Mouse (Mus musculus): ENCODE results near the gene Actl7b. TPM values are rescaled to one million over a fixed set of nuclear protein-coding genes. Genes with fewer than 3 reads are reported as not detected.

Gene Actl7b
- under 1 TPM; 0.26 to 0.32 TPM for total RNA-seq (2021)
- long read RNA-seq, experiment 1 = 0 reads
- long read RNA-seq, experiment 2 = 0 reads

GRCm38 (mm10) chr4:56741041-56741493 is at the start of gene Actl7b:
Gene Actl7b, minus strand, starts transcription at chr4:56741443.
- H3K4me3 ChIP-seq = no peak within 1 kb of the TSS
- peak in 1 of 2 experiments; percentile 0 for DNase-seq (ENCODE audit: low spot score in 2 of 2)
- no peak for TF ChIP-seq CTCF (conservative IDR thresholded peaks at IDR 0.05)
- H3K27ac ChIP-seq = no peak within 1 kb of the TSS

DNA sequence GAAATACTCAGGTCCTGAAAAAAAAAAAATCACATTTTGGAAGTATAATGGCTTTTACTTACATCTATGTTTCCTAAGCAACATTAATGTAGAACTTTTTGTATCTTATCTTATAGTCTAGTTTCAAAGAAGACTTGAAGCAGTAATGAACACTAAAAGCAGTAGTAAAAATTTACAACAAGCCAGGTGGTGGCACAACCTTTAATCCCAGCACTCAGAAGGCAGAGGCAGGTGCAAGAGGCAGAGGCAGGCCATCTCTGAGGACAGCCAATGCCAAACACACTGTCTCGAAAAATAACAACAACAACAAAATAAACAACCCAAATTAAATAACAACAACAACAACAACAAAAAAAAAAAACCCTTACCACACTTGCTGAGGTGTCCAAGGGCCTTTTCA is 29.8 kb upstream of the Actl7b start:
- DNase-seq (ENCODE audit: low spot score in 2 of 2) = no peak
- no peak for TF ChIP-seq CTCF (conservative IDR thresholded peaks at IDR 0.05)

GRCm38 (mm10) chr4:56768913-56769312 is 27.7 kb upstream of the Actl7b start:
- no peak for DNase-seq (ENCODE audit: low spot score in 2 of 2)
- no peak overlapping the region for H3K27ac ChIP-seq
- no peak for TF ChIP-seq CTCF (conservative IDR thresholded peaks at IDR 0.05)
- H3K4me3 ChIP-seq = no peak overlapping the region

More for the DNA sequence above, 29.8 kb upstream of the Actl7b start:
- Histone ChIP-seq H3K4me3 (no peak overlapping the region), H3K27ac (no peak overlapping the region)

DNA sequence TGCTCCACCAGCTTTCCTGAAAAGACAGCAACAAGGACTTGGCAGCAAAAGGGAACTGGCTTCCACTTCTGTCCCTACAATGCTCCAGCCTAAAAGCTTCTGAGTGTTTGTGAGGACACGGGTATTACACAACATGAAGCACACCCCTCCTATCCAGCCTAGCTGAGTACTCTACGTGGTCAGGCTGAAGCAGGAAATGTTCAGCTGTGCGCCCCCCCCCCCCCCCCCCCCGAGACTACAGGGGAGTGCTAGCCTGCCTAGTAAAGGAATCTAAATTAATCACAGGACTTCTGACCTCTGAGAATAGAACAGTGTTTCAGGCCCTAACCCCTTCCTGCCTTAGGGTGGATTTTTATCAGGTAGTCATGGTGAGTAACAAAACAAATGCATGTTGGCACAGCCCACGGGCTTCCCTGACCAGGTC is 26.6 kb upstream of the Actl7b start:
- DNase-seq (ENCODE audit: low spot score in 2 of 2) = no peak
- H3K27ac ChIP-seq = no peak overlapping the region
- TF ChIP-seq CTCF (conservative IDR thresholded peaks at IDR 0.05) = no peak

DNA sequence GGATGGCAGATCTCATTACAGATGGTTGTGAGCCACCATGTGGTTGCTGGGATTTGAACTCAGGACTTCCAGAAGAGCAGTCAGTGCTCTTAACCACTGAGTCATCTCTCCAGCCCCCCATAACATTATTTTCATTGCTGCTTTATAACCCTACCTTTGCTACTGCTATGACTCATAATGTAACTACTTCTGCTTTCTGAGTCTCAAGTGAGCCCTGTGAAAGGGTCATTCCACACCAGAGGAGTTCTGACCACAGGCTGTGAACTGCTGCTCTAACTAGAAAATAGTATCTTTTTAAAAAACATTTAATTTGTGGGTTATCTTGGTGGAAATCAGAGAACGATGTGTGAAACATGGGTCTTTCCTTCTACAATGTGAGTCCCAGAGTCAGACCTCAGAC is 16.4 kb upstream of the Actl7b start:
- peak in 1 of 2 experiments; percentile 3 for DNase-seq (ENCODE audit: low spot score in 2 of 2)
- TF ChIP-seq CTCF (conservative IDR thresholded peaks at IDR 0.05) = no peak

More for the DNA sequence above, 26.6 kb upstream of the Actl7b start:
- H3K4me3 ChIP-seq = no peak overlapping the region

GRCm38 (mm10) chr4:56756966-56757600 is 15.8 kb upstream of the Actl7b start:
- TF ChIP-seq CTCF (conservative IDR thresholded peaks at IDR 0.05) = no peak
- no peak overlapping the region for H3K4me3 ChIP-seq
- H3K27ac ChIP-seq = no peak overlapping the region
- peak in 1 of 2 experiments; percentile 6 for DNase-seq (ENCODE audit: low spot score in 2 of 2)

More for the DNA sequence above, 16.4 kb upstream of the Actl7b start:
- Histone ChIP-seq H3K27ac (no peak overlapping the region), H3K4me3 (no peak overlapping the region)

DNA sequence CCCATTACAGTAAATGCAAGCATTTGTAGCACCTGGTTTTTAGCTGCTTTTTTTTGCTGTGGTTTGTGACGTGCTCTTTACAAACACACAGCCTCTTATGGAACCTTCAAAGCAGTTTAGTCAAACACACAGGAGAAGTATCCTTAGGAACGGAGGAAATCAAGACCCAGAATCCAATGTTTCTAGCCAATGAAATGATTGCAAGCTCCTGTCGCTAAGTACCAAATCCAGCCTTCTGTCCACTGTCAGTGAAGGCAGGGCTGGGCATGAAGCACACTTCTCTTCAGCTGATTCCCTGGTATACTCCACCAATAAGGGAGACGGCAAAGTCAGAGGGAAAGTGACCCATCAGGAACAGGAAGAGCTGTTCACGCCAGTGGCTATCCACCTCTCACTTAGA is 14.8 kb upstream of the Actl7b start:
- DNase-seq (ENCODE audit: low spot score in 2 of 2) = no peak
- Histone ChIP-seq H3K27ac (no peak overlapping the region), H3K4me3 (no peak overlapping the region)
- no peak for TF ChIP-seq CTCF (conservative IDR thresholded peaks at IDR 0.05)

DNA sequence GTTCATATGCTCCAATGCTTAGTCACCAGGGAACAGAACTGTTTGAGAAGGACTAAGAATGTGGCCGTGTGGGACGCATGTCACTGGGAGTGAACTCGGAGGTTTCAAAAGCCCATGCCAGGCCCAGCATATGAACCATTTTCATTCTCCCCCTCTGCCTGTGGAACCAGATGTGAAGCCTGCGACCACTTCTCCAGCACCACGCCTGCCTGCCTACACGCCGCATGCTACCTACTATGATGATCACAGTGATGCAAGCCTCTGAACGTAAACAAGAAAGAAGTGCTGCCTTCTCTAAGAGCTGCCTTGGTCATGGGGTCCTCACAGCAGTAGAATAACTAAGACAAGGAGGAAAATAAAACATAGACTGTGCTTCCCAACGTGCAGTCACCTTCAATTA is 6.2 kb upstream of the Actl7b start:
- Histone ChIP-seq H3K27ac (no peak overlapping the region), H3K4me3 (no peak overlapping the region)
- no peak for TF ChIP-seq CTCF (conservative IDR thresholded peaks at IDR 0.05)
- DNase-seq (ENCODE audit: low spot score in 2 of 2) = no peak

- TF ChIP-seq CTCF (conservative IDR thresholded peaks at IDR 0.05) = no peak
- H3K27ac ChIP-seq = no peak overlapping the region
- H3K4me3 ChIP-seq = no peak overlapping the region
- DNase-seq (ENCODE audit: low spot score in 2 of 2) = no peak
Observed at GRCm38 (mm10) chr4:56746345-56746744, 5.1 kb upstream of the Actl7b start.

DNA sequence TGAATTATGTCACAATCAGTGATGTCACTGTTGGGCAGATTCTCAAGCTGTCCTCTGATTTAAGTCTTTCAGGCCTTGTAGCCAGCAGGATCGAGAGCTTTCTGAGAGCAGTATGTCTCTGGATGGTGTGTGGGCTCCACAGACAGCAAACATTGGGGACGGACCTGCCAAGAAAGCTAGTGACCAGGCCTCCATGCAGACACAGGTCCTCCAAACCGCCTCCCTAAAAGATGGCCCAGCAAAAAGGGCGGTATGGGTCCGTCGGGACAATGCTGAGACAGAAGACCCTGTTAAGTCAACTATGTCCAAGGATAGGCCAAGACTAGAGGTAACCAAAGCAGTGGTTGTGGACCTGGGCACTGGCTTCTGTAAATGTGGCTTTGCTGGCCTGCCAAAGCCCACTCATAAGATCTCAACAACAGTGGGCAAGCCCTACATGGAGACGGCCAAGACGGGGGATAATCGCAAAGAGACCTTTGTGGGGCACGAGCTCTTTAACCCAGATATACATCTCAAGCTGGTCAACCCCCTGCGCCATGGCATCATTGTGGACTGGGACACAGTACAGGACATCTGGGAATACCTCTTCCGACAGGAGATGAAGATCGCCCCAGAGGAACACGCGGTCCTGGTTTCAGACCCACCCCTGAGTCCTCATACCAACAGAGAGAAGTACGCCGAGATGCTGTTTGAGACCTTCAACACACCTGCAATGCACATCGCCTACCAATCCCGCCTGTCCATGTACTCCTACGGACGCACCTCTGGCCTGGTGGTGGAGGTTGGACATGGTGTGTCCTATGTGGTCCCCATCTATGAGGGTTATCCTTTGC is 2.3 kb upstream of the Actl7b start, which contains the start of gene Actl7a:
Gene Actl7a, plus strand, starts transcription at position 51 of the 833 bp plus-strand sequence.
- peak in 1 of 2 experiments; percentile 5 for DNase-seq (ENCODE audit: low spot score in 2 of 2)
- no peak within 1 kb of the TSS for H3K4me3 ChIP-seq
- no peak for TF ChIP-seq CTCF (conservative IDR thresholded peaks at IDR 0.05)
- H3K27ac ChIP-seq = no peak within 1 kb of the TSS

DNA sequence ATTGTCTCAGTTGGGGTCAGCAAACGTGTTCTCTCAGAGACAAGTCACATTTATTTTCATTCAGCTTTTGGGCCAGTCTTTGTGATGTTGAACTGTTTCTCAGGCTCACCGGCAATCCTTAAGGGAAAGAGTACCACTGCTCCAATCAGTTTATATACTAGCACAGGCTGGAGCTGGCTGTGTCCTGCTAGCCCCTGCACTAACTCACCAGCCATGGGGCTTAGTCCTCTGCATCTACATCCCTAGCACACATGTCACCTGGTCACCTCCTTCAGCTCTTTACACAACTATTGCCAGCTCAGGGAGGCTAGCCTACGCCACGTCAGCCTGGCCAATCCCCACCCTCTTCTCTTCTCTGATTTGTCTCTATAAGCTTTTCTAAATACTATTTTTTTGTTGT is 1.5 kb upstream of the Actl7b start:
- no peak overlapping the region for H3K4me3 ChIP-seq
- peak in 1 of 2 experiments; percentile 6 for DNase-seq (ENCODE audit: low spot score in 2 of 2)
- TF ChIP-seq CTCF (conservative IDR thresholded peaks at IDR 0.05) = no peak
- no peak overlapping the region for H3K27ac ChIP-seq

DNA sequence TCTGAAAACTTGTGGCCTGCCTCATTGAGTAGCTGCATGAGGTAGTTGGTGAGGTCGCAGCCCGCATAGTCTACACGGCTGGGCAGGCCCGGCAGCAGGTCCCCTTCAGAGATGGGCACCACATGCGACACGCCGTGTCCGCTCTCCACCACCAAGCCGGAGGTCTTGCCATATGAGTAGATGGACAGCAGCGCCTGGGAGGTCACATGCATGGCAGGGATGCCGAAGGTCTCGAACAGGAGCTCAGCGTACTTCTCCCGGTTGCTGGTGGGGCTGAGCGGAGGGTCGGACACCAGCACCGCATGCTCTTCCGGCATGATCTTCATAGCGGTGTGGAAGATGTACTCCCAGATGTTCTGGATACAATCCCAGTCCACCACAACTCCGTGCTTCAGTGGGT is 632 bp downstream of the Actl7b start:
- peak in 1 of 2 experiments; percentile 5 for DNase-seq (ENCODE audit: low spot score in 2 of 2)
- no peak for TF ChIP-seq CTCF (conservative IDR thresholded peaks at IDR 0.05)
- no peak overlapping the region for H3K4me3 ChIP-seq
- H3K27ac ChIP-seq = no peak overlapping the region

DNA sequence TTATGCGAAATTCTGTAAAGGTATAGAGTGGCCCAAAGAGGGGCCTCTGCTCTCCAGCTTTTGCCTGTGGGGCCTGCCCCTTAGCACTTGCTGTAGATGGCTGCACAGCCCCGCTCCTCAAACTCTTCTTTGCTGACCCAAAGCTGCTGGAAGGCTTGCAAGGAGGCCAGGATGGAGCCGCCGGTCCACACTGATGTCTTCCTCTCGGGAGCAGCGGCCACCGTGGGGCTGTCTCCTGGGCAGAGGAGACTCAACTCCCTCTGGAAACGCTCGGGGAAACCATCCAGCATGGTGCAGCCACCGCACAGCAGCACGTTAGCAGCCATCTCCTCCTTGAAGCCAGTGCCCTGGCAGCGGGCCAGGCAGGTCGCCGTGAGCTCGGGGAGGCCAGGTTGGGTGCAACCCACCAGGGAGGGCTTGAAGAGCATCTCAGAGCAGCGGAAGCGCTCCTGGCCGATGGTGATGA is 1.2 kb downstream of the Actl7b start, which contains the start of gene Gm26657:
Gene Gm26657, plus strand, starts transcription at position 51 of the 466 bp plus-strand sequence.
- TF ChIP-seq CTCF (conservative IDR thresholded peaks at IDR 0.05) = no peak
- no peak within 1 kb of the TSS for H3K27ac ChIP-seq
- H3K4me3 ChIP-seq = no peak within 1 kb of the TSS
- no peak for DNase-seq (ENCODE audit: low spot score in 2 of 2)

Data from layer of hippocampus, adult 2 months (tissue).